Mouse (Mus musculus): ENCODE data around the gene Adk.

- TF ChIP-seq CTCF (IDR thresholded peaks at IDR 0.05; ENCODE audit: low read depth) (no peak), EP300 (IDR thresholded peaks at IDR 0.05; ENCODE audit: low read depth) (no peak)
These were observed 261.4 kb downstream of the Adk start for GRCm38 (mm10) chr14:21313561-21314342.
